Mouse (Mus musculus) embryo, embryonic 9.5 days (tissue): ENCODE results near the gene Ddah1.

Experiments
- DNase-seq: peaks from one replicate; pipeline ENCODE4 v3.0.0-alpha.2; 2017; ENCODE audit errors: extremely low spot score

The Ddah1 gene

DNA sequence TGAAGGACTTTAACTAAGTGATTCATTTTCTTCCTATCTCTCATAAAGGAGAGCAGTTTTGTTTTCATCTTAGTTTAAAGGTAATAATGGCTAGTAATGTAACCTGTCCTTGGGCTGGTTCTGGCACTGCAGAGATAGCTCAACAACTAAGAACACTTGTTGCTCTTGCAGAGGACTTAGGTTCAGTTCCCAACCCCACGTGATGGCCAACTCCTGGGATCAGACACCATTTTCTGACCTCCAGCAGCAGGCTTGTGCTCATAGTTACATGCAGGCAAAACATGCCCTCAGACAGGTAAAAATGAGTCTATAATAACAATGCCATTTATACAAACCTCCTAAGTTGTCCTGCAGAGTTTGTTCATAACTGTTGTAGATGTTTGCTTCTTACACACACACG lies 5.9 kb downstream of the Ddah1 start:
- no peak for DNase-seq

DNA sequence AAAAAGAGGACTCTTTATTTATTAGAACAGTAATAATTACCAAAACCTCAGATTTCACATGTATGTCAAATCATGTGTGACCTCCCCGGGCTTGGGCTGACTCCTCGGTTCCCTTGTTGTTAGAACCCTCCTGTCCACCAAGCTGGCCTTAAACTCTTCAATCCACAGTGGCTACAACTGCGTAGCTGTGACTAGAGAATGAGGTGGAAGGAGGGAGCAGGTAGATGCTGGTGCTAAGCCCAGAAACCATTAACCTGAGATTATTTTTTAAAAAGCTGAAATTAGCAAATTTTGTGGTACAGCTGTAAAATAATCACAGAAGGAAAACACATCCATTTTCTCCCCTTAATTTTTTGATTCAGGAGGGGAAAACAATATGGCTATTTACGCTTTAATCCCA lies 10.0 kb downstream of the Ddah1 start:
- no peak for DNase-seq

- DNase-seq: no peak
Observed at GRCm38 (mm10) chr3:145773384-145773783, 14.9 kb downstream of the Ddah1 start.

DNA sequence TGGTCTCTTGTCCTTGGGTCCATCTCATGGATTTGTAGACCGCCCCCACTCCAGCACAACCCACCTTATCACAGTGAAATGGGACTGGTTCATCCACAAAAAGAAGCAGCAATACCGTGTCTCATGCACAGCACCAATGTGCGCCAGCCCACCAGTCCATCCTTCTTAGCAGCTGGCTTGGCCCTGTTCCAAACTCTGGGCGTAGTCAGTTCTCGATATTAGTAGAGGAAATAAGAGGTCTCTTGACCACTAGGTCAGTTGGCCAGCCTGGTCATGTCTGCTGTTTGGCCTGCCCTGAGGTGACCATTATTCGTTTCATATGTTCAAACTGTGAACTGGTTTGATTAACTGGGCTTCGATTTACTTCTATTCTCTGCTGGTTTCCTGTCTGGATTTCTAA lies 15.9 kb downstream of the Ddah1 start:
- no peak for DNase-seq

DNA sequence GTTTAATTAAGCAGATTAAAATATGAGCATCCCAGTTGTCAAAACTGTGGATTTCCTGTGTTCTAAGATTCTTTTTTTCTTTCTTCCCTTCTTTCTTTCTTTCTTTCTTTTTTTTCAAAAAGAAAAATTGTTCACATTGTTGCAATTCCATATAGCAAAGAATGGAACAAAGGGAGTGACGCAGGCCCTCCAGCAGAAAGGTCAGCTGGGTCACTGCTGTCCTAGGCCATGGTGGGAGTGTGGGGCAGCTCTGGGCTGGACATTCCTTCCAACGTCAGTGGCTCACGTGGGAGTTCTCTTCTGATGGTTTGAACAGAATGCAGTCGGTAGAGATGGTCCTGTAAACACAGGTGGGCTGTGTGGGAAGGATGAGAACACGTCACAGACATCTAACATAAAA lies 16.8 kb downstream of the Ddah1 start:
- no peak for DNase-seq

GRCm38 (mm10) chr3:145775862-145776261 lies 17.4 kb downstream of the Ddah1 start:
- no peak for DNase-seq

DNA sequence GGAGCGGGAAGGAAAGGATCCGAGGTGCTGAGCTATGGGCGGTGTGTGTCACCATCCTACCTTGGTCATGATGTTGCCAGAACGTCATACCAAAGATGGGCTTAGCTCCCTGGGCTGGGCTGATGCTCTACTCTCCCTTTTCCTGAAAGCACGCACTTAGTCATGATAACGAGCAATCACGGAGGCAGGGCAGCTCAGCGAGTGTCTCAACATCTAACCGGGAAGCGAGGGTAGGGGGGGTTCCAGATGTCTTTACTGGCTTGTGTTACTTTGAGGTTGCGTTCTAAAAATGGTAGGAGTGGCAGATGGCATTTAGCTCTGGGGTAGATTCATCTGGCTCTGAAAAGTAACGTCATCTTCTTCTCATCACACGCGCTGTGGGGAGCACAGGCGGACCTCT lies 18.5 kb downstream of the Ddah1 start:
- DNase-seq: no peak

DNA sequence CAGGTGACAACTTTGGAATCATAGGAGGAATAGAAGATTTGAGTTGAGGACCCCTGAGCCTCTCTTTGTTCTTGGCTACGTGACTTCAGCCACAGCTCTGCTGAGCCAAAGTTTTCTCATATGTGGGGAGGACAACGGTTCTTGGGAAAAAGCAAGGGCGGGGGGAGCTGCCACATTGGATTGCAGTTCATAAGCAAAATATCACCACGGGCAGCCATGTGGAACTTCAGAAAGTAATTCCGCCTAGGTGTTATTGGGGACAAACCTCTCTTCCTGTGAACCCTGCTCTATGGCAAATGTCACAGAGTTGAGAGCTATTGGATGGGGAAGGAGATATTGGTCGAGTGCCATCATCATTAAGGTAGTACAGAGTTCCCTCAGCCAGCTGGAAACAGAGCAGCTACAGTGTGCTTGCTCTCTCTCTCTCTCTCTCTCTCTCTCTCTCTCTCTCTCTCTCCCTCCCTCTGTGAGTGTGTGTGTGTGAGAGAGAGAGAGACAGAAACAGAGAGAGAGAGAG lies 20.0 kb downstream of the Ddah1 start:
- DNase-seq: no peak

GRCm38 (mm10) chr3:145779279-145779973 lies 21.0 kb downstream of the Ddah1 start:
- DNase-seq: no peak

DNA sequence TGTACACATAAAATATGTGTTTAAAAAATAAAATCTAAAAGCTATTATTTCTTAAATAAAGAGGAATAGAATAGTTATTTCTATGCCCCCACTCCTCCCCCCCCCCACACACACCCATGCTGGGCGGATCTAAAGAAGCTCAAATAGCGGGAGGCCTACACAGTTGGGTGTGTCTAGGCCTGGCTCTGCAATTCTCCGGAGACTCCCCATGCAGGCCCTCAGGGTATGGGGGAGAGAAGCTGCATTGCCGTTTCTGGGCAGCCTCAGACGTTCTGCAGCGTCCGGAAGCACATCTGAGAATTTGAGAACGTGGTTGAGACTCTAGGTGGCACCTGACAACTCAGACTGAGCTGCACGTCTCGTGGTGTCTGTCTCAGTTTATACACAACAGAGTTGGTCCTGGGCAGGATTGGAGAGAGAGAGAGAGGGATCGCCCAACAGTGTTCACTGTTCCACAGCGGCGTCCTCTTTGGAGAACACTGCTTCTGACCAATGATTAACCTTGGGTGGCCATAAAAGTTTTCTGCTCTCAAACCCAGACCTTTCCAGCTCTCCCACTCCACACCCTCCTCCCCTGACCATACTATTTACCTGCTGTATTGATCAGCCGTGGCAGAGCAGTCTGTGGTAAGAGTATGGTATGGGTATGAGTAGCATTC lies 22.4 kb downstream of the Ddah1 start:
- DNase-seq: no peak

DNA sequence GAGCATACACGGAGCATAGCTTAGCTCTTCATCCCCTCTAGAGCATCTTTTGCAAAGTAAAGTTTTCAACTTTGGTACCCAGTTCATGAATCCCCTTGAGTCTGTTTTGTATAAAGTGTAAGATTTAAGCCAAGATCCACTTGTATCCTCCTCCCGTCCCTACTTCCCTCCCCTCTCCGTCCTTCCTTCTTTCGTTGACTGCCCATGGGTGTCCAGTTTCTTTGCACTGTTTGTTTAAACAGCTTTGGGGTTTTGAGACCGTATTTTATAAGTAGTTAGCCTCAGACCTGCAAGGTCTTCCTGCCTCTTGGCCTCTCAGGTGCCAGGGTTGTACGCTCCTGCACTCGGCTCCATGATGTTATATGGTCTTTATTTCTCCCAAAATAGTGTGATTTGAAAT lies 26.8 kb downstream of the Ddah1 start:
- DNase-seq: no peak

DNA sequence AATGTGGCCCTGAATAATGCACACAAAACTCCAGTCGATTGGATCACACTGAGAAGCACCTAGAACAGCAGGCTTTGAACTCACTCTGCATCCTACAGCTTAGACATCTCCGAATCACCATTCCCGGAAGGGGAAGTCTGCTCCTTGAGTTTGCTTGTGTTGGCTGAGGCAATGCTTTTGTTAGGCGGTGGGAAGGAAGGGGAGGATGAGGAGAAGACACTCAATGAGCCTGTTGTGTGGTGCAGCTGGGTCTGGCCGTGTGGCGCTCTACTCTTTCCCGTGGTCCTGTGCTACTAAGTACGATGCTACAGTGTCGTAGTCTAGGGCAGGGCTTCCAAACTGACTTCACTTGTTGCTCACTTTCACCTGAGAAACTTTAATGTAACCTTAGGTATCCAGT lies 28.8 kb downstream of the Ddah1 start:
- no peak for DNase-seq

DNA sequence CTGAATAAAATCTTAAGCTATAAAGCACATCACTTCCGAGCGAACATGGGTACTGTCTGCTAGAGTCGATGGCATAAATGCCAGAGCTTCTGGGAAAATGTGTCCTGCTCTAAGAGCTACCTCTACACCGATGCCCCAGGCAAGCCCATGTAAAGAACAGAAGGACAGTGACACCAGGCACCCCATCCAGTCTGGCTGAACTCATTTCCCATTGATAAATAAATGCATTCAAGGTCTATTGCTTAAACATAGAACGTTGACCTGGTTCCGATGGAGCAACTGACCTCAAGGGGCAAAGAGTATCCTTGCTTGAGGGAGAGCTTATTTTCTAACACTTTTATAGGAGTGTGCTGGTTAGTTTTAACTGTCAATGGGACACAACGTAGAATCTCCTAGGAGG lies 30.6 kb downstream of the Ddah1 start:
- no peak for DNase-seq

DNA sequence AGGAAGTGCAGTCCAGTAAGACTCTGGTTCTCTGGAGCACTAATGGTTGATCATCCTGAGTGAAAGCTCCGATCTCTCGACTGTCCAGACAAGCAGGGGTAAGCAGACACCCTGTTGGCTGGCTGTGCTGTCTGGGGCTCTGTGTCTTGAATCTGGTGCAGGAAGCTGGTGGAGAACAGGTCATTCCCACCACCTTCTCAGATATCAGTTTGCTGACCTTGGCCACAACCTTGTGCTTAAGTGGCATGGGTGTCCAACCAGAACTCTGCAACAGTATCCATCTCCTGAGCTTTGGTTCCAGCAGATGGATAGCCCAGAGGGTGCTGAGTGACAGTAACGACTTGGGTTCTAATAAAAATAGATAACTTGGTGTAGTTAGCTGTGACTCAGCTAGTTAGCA lies 31.8 kb downstream of the Ddah1 start:
- no peak for DNase-seq

DNA sequence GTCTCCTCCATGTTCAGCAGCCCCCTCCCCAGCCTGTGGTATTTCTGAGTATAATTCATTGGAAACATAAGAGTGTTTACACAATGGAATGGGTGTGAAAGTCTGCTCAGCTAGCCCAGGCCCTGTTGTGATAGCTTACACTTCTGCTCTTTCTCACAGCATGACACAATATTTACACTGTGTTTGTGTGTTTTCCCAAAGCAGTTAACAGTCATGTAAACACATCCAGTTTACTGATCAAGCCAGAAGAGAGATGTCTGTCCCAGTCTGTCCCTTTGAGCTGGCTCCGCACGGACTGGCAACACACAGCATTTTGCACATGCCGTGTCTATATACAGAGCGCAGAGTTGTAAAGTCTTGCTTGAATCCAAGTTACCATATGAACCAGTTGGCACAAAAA lies 32.2 kb downstream of the Ddah1 start:
- DNase-seq: no peak

GRCm38 (mm10) chr3:145794355-145794754 lies 35.9 kb downstream of the Ddah1 start:
- DNase-seq: no peak

- no peak for DNase-seq
Observed at GRCm38 (mm10) chr3:145795896-145796295, 37.4 kb downstream of the Ddah1 start.

DNA sequence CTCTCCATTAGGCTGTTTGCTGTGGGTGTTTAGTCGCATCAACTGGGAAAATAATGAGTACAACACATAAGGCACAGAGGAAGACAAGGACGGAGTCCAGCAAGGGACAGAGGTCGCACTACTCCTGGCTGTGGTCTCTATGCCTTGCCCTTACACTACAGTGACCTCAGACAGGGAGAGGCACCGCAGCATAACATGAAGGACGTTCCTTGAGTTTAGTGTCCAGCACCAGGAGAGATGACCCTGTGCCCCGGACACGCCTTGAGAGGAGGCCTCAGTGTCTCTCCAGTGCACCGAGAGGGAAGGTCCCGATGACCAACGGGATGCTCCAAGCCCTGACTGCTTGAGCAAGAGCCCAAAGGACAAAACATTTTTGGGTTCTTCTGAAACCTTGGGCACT lies 39.6 kb downstream of the Ddah1 start:
- no peak for DNase-seq

GRCm38 (mm10) chr3:145798751-145799188 lies 40.3 kb downstream of the Ddah1 start:
- DNase-seq: no peak

- DNase-seq: no peak
Observed at GRCm38 (mm10) chr3:145799365-145799764, 40.9 kb downstream of the Ddah1 start.

DNA sequence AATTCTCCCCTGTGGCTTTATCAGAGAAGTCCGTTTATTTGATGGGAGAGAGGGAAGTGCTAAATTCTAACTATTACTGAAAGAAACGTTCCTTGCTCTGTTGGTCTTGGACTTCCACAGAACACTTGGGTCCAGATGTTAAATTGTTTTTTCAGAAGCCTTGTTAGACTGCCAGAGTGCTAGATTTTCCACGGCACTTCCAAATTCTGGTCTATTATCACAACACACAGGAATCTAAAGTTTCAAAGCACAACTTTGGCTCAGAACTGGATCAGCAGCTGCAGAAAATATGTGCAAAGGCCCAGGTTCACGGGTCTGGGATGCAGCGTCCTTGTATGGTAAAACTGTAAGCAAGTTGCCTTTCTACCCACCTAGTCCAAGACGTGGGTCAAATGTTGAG lies 43.6 kb downstream of the Ddah1 start:
- DNase-seq: no peak

DNA sequence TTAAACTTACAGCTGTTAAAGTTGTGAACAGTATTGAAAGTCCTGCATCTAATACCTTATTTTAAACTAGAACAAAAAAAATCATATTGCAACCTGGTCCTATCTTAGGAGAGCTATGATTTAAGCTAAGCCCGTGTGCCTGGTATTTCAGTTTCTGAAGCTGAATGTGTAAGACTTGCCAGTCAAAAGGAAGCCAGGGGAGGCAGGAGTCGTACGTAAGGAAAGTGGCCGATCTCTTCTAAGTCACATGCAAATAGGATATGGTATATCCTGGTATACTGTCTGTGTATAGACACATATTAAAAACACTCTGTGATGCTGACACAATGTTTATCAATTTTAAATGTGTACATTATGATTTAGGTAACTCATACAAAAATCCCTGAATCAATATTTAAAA lies 47.4 kb downstream of the Ddah1 start:
- peak; percentile 20 for DNase-seq

DNA sequence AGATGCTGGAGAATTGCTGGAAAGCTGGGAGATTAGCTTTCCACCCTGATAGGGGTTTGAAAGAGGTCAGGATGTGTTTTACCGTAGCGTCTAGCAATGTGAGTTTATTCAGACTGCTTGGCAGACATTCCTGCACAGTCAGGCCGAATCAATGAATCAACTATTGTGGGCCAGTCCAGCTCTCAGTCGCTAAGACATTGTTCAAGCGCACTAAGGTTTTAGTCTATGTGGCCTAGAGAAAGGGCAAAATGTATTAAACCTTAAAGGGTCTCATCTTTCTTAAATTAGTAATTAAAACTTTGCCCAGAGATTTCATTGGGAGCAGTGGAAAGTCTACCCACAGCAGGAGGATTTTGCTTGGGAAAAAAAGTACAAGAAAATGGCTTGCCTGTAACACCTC lies 48.0 kb downstream of the Ddah1 start:
- DNase-seq: peak; percentile 33

DNA sequence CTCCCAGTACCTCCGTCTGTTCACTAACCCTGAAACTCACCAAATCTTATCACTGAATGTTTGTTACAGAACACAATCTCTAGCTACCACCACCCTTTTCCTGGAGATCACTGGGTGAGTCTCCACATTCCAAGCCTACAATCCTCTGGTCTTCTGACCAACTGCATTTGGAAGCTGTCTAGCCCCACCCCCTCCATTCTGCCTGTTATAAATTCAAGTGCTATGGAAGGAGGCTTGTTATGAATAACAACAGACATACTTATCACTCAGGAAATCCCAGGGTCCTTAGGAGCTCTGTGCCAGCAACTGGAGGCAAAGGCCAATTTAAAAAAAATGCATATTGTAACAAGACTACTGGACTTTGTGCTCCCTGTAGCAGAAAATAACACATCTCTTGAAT lies 58.3 kb downstream of the Ddah1 start:
- DNase-seq: no peak
